Mouse (Mus musculus) urinary bladder, adult 2 months (tissue): ENCODE results near the gene Cecr2. TPM values are rescaled to one million over a fixed set of nuclear protein-coding genes. Genes with fewer than 3 reads are reported as not detected.
A peak's percentile ranks its signal among the peaks of the same experiment; 100 is the strongest.
"Not testable (repeated sequence)": the region's sequence is repeated elsewhere in the genome, so short reads cannot be mapped to it uniquely, and the experiment has no call there.

Experiments used
- DNase-seq: peaks from one replicate; pipeline ENCODE4 v3.0.0; 2022; ENCODE audit warnings: low spot score
- polyA plus RNA-seq: library from polyadenylated mRNA; depleted of rRNA; stranded (reverse); fragments of >200 nt; gene quantifications from 2 replicates; pipeline ENCODE4 v1.2.3, GENCODE M21; 2012; rRNA removed

The Cecr2 gene
- polyA plus RNA-seq, result 2.7 and 3.3 TPM in 2 replicates

- DNase-seq, result peak; percentile 59
Observed at GRCm38 (mm10) chr6:120665816-120666760, at the start of gene Cecr2. Gene Cecr2, plus strand, starts transcription at chr6:120666369.

GRCm38 (mm10) chr6:120617586-120617985 is 48.6 kb upstream of the Cecr2 start:
- no peak for DNase-seq

- no peak for DNase-seq
Observed at GRCm38 (mm10) chr6:120618518-120619402, 47.4 kb upstream of the Cecr2 start.

GRCm38 (mm10) chr6:120620193-120620592 is 46.0 kb upstream of the Cecr2 start:
- no peak for DNase-seq

- no peak for DNase-seq
Observed at GRCm38 (mm10) chr6:120625081-120625480, 41.1 kb upstream of the Cecr2 start.

GRCm38 (mm10) chr6:120627096-120627495 is 39.1 kb upstream of the Cecr2 start:
- DNase-seq, result no peak

- DNase-seq, result no peak
Observed at GRCm38 (mm10) chr6:120628963-120629362, 37.2 kb upstream of the Cecr2 start.

GRCm38 (mm10) chr6:120635391-120636028 is 30.7 kb upstream of the Cecr2 start:
- DNase-seq, result no peak

- DNase-seq, result no peak
Observed at GRCm38 (mm10) chr6:120639547-120639946, 26.6 kb upstream of the Cecr2 start.

- peak; percentile 22 for DNase-seq
Observed at GRCm38 (mm10) chr6:120641866-120642378, 24.2 kb upstream of the Cecr2 start.

- no peak for DNase-seq
Observed at GRCm38 (mm10) chr6:120643776-120644175, 22.4 kb upstream of the Cecr2 start.

GRCm38 (mm10) chr6:120644346-120645299 is 21.5 kb upstream of the Cecr2 start:
- DNase-seq, result no peak

GRCm38 (mm10) chr6:120647246-120648028 is 18.7 kb upstream of the Cecr2 start:
- DNase-seq, result not testable (repeated sequence)

GRCm38 (mm10) chr6:120648205-120648604 is 18.0 kb upstream of the Cecr2 start:
- no peak for DNase-seq

- no peak for DNase-seq
Observed at GRCm38 (mm10) chr6:120652666-120653065, 13.5 kb upstream of the Cecr2 start.

GRCm38 (mm10) chr6:120655702-120656101 is 10.5 kb upstream of the Cecr2 start:
- no peak for DNase-seq

- no peak for DNase-seq
Observed at GRCm38 (mm10) chr6:120658848-120659247, 7.3 kb upstream of the Cecr2 start.

- DNase-seq, result peak; percentile 52
Observed at GRCm38 (mm10) chr6:120665415-120665815, 754 bp upstream of the Cecr2 start.

GRCm38 (mm10) chr6:120666761-120667421 is 722 bp downstream of the Cecr2 start:
- peak; percentile 60 for DNase-seq
